Mouse (Mus musculus): Measurements from ENCODE around the gene Rbfox3. TPM values are rescaled to one million over a fixed set of nuclear protein-coding genes. Genes with fewer than 3 reads are reported as not detected.

Rbfox3 gene
- polyA plus RNA-seq, 1 experiment from 2014 or later: 0.29 TPM

- Histone ChIP-seq H3K4me1 (peaks cover 9% of the 10 kb centered on the region; the same call in 1 of the 2 replicates), H3K27me3 (peaks cover 63% of the 10 kb centered on the region), H3K4me3 (no peak overlapping the region), H3K4me2 (no peak overlapping the region), H3K27ac (no peak overlapping the region), H3K9ac (no peak overlapping the region), H3K9me3 (no peaks in the 10 kb centered on the region), H3K36me3 (no peaks in the 10 kb centered on the region)
- ATAC-seq (ENCODE audit: borderline replicate concordance, extremely low read depth, low FRiP score, low TSS enrichment): no peak
- WGBS: 74% methylated on average over 6 of the region's 6 CpGs
Observed at GRCm38 (mm10) chr11:118904253-118904652, 7.1 kb downstream of the Rbfox3 start.

- H3K4me2 ChIP-seq: no peak overlapping the region
- no peaks in the 10 kb centered on the region for H3K9me3 ChIP-seq
- peaks cover 27% of the 10 kb centered on the region; the same call in 1 of the 2 replicates for H3K27me3 ChIP-seq
- no peaks in the 10 kb centered on the region for H3K36me3 ChIP-seq
- 31% methylated on average over 26 of the region's 26 CpGs for WGBS
- H3K4me3 ChIP-seq: no peak overlapping the region
- H3K9ac ChIP-seq: no peak overlapping the region
- no peak overlapping the region for H3K27ac ChIP-seq
- no peaks in the 10 kb centered on the region for H3K4me1 ChIP-seq
- no peak for ATAC-seq (ENCODE audit: borderline replicate concordance, extremely low read depth, low FRiP score, low TSS enrichment)
Observed at GRCm38 (mm10) chr11:118899771-118900545, 11.4 kb downstream of the Rbfox3 start.

GRCm38 (mm10) chr11:118898643-118899042 lies 12.8 kb downstream of the Rbfox3 start:
- 64% methylated on average over 11 of the region's 11 CpGs for WGBS
- Histone ChIP-seq H3K4me1 (no peaks in the 10 kb centered on the region), H3K9me3 (no peaks in the 10 kb centered on the region), H3K9ac (no peak overlapping the region), H3K36me3 (no peaks in the 10 kb centered on the region), H3K4me2 (no peak overlapping the region), H3K27ac (no peak overlapping the region), H3K4me3 (no peak overlapping the region), H3K27me3 (peaks cover 23% of the 10 kb centered on the region; the same call in 1 of the 2 replicates)
- ATAC-seq (ENCODE audit: borderline replicate concordance, extremely low read depth, low FRiP score, low TSS enrichment): no peak

DNA sequence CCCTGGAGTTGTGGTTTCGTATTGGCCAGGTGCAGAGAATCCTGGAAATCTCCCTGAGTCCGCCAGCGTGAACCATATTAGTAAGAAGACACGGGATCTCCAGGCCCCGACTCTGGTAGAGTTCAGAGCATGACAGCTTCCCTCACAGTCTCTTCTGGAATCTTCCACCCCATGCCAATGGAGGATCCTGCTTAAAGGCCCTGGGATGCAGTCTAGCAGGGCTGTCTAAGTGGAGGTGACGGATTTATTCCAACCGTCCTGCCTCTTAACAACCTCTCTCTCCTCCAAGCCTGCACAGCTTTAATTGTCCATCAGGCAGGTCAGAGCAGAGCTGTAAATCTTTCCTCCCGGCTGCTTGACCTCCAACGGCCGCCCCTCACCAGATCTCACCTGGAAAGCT lies 13.2 kb downstream of the Rbfox3 start:
- Histone ChIP-seq H3K36me3 (no peaks in the 10 kb centered on the region), H3K4me2 (no peak overlapping the region), H3K9me3 (no peaks in the 10 kb centered on the region), H3K27ac (no peak overlapping the region), H3K27me3 (peaks cover 23% of the 10 kb centered on the region; the same call in 1 of the 2 replicates), H3K4me3 (no peak overlapping the region), H3K9ac (no peak overlapping the region), H3K4me1 (no peaks in the 10 kb centered on the region)
- 55% methylated on average over 10 of the region's 10 CpGs for WGBS
- no peak for ATAC-seq (ENCODE audit: borderline replicate concordance, extremely low read depth, low FRiP score, low TSS enrichment)

DNA sequence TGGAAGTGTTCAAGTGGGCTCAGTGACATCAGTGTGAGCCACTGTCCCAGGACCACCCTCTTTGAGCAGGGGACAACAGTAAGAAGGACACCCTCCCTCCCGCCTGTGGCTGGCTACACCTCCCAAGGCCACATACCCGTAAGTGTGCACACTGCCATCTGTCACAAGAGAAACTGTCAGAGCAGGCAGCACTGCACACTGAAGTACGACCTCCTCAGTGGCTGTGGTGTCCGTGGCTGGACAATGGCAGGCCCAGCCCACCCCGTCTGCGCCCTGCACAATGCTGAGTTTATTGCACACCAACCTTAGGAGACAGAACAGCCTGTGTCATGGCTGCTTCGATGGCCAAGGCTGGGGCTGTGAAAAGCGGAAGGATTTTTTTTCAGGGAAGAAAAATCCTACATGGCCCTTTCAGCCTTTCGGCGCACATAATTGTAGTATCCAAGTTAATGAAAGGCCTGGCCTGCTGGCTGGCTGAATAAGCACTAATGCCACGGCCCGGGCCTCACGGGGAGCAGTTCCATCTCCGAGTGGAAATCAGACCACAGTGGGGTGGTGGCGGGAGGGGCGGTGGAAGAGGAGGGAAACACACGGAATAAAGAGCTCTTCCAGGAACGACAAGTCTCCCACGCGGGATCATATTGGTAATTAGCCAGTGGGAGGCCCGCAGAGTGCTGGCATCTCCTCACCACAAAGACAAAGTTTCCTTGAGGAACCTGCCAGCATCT lies 14.1 kb downstream of the Rbfox3 start:
- no peak overlapping the region for H3K9ac ChIP-seq
- H3K27ac ChIP-seq: no peak overlapping the region
- no peaks in the 10 kb centered on the region for H3K36me3 ChIP-seq
- H3K4me1 ChIP-seq: no peaks in the 10 kb centered on the region
- no peak overlapping the region for H3K4me2 ChIP-seq
- no peaks in the 10 kb centered on the region for H3K9me3 ChIP-seq
- no peak overlapping the region for H3K4me3 ChIP-seq
- 67% methylated on average over 21 of the region's 21 CpGs for WGBS
- H3K27me3 ChIP-seq: peaks cover 23% of the 10 kb centered on the region; the same call in 1 of the 2 replicates
- no peak for ATAC-seq (ENCODE audit: borderline replicate concordance, extremely low read depth, low FRiP score, low TSS enrichment)

- H3K27me3 ChIP-seq: peaks cover 23% of the 10 kb centered on the region; the same call in 1 of the 2 replicates
- H3K36me3 ChIP-seq: no peaks in the 10 kb centered on the region
- no peak overlapping the region for H3K4me2 ChIP-seq
- no peaks in the 10 kb centered on the region for H3K9me3 ChIP-seq
- WGBS: 55% methylated on average over 16 of the region's 16 CpGs
- no peak overlapping the region for H3K27ac ChIP-seq
- no peak overlapping the region for H3K9ac ChIP-seq
- no peaks in the 10 kb centered on the region for H3K4me1 ChIP-seq
- H3K4me3 ChIP-seq: no peak overlapping the region
- ATAC-seq (ENCODE audit: borderline replicate concordance, extremely low read depth, low FRiP score, low TSS enrichment): no peak
Observed at GRCm38 (mm10) chr11:118896032-118896675, 15.2 kb downstream of the Rbfox3 start.

- H3K27ac ChIP-seq: no peak overlapping the region
- no peak overlapping the region for H3K4me2 ChIP-seq
- H3K4me1 ChIP-seq: no peaks in the 10 kb centered on the region
- ATAC-seq (ENCODE audit: borderline replicate concordance, extremely low read depth, low FRiP score, low TSS enrichment): no peak
- 74% methylated on average over 5 of the region's 5 CpGs for WGBS
- H3K9ac ChIP-seq: no peak overlapping the region
- H3K27me3 ChIP-seq: peaks cover 13% of the 10 kb centered on the region; the same call in 1 of the 2 replicates
- H3K9me3 ChIP-seq: no peaks in the 10 kb centered on the region
- H3K4me3 ChIP-seq: no peak overlapping the region
- no peaks in the 10 kb centered on the region for H3K36me3 ChIP-seq
Observed at GRCm38 (mm10) chr11:118894835-118895234, 16.6 kb downstream of the Rbfox3 start.

GRCm38 (mm10) chr11:118894196-118894595 lies 17.2 kb downstream of the Rbfox3 start:
- H3K9me3 ChIP-seq: no peaks in the 10 kb centered on the region
- no peak overlapping the region for H3K4me3 ChIP-seq
- no peak overlapping the region for H3K4me2 ChIP-seq
- H3K4me1 ChIP-seq: no peaks in the 10 kb centered on the region
- H3K27ac ChIP-seq: no peak overlapping the region
- H3K27me3 ChIP-seq: peaks cover 7% of the 10 kb centered on the region; the same call in 1 of the 2 replicates
- no peaks in the 10 kb centered on the region for H3K36me3 ChIP-seq
- H3K9ac ChIP-seq: no peak overlapping the region
- 66% methylated on average over 4 of the region's 4 CpGs for WGBS
- no peak for ATAC-seq (ENCODE audit: borderline replicate concordance, extremely low read depth, low FRiP score, low TSS enrichment)

- no peak overlapping the region for H3K9ac ChIP-seq
- H3K4me2 ChIP-seq: no peak overlapping the region
- H3K27ac ChIP-seq: no peak overlapping the region
- no peak for ATAC-seq (ENCODE audit: borderline replicate concordance, extremely low read depth, low FRiP score, low TSS enrichment)
- H3K4me3 ChIP-seq: no peak overlapping the region
- H3K4me1 ChIP-seq: no peaks in the 10 kb centered on the region
- WGBS: 78% methylated on average over 5 of the region's 5 CpGs
- no peaks in the 10 kb centered on the region for H3K9me3 ChIP-seq
- H3K27me3 ChIP-seq: no peaks in the 10 kb centered on the region
- H3K36me3 ChIP-seq: no peaks in the 10 kb centered on the region
Observed at GRCm38 (mm10) chr11:118892876-118893275, 18.5 kb downstream of the Rbfox3 start.

GRCm38 (mm10) chr11:118891516-118891915 lies 19.9 kb downstream of the Rbfox3 start:
- Histone ChIP-seq H3K9ac (no peak overlapping the region), H3K4me3 (no peak overlapping the region), H3K27ac (no peak overlapping the region), H3K36me3 (no peaks in the 10 kb centered on the region), H3K4me2 (no peak overlapping the region), H3K4me1 (no peaks in the 10 kb centered on the region), H3K9me3 (no peaks in the 10 kb centered on the region), H3K27me3 (no peaks in the 10 kb centered on the region)
- 78% methylated on average over 15 of the region's 15 CpGs for WGBS
- ATAC-seq (ENCODE audit: borderline replicate concordance, extremely low read depth, low FRiP score, low TSS enrichment): no peak

- H3K27ac ChIP-seq: no peak overlapping the region
- no peaks in the 10 kb centered on the region for H3K4me1 ChIP-seq
- H3K9ac ChIP-seq: no peak overlapping the region
- H3K4me3 ChIP-seq: no peak overlapping the region
- H3K27me3 ChIP-seq: no peaks in the 10 kb centered on the region
- ATAC-seq (ENCODE audit: borderline replicate concordance, extremely low read depth, low FRiP score, low TSS enrichment): no peak
- H3K36me3 ChIP-seq: no peaks in the 10 kb centered on the region
- no peaks in the 10 kb centered on the region for H3K9me3 ChIP-seq
- no peak overlapping the region for H3K4me2 ChIP-seq
- 83% methylated on average over 16 of the region's 16 CpGs for WGBS
Observed at GRCm38 (mm10) chr11:118890992-118891398, 20.4 kb downstream of the Rbfox3 start.

DNA sequence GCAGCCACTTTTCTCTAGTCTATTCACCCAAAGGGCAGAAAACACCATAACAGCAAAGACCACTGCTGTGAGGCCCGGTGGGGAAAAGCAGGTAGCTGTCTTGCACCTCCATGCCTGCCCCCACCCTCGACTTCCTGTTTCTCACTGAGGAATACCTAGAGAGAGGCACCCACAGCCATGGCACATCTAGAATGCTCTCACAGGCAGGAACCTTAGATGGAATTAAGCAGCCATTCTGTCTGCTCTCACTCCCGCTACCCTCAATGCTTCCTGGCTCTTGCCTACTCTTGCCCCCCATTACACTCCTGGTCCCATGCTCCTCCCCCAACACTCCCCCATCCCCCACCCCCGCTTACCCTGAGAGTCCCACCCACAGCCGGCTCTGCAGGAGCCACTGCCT lies 20.9 kb downstream of the Rbfox3 start:
- 49% methylated on average over 5 of the region's 5 CpGs for WGBS
- no peak for ATAC-seq (ENCODE audit: borderline replicate concordance, extremely low read depth, low FRiP score, low TSS enrichment)
- no peaks in the 10 kb centered on the region for H3K4me1 ChIP-seq
- no peak overlapping the region for H3K4me2 ChIP-seq
- no peaks in the 10 kb centered on the region for H3K9me3 ChIP-seq
- no peaks in the 10 kb centered on the region for H3K36me3 ChIP-seq
- no peak overlapping the region for H3K4me3 ChIP-seq
- no peaks in the 10 kb centered on the region for H3K27me3 ChIP-seq
- no peak overlapping the region for H3K9ac ChIP-seq
- H3K27ac ChIP-seq: no peak overlapping the region
